Mouse (Mus musculus): ENCODE results near the gene 1700067K01Rik. TPM values are rescaled to one million over a fixed set of nuclear protein-coding genes. Genes with fewer than 3 reads are reported as not detected.

1700067K01Rik gene
- 0.26 and 0.89 TPM in 2 replicates for polyA plus RNA-seq (2015; fragmentation: Nextera tagmentation; extraction: Ambion mirVana)

DNA sequence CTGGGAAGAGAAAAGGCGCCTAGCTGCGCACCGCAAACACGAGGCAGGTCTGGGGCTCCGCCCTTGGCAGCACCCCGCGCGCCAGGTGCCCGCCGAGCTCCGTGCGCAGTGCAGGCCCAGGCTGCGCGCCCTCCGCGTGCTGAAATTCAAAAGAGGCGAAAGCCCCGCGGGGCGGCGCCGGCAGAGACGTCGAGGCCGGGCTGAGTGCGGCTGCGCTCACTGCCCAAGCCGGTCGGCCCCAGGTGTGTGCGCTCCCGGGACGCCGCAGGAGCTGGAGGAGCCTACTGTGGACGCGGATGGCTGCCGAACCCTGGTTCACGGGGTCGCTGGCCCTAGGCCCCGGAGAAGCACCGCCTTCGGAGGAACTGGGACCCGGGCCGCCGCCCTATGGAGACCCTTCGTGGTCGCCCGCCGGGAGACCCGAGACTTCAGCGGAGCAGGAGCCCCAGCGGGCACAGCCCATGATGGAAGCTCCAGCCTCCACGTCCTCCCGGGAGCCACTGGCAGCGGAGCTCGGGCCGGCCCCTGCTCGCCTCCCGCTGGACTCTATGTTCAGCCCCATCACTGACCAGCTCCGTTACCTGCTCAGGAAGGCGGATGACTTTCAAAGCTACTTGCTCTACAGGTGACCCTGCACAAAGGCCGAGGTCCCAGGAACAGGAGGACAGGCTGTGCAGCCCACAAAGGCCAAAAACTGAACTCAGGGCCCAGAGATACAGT lies at the start of gene 1700067K01Rik:
1700067K01Rik (plus strand) TSS at position 222 of the 720 bp plus-strand sequence.
- Histone ChIP-seq H3K4me2 (replicated peaks) (peak within 1 kb of the TSS; percentile 37), H3K36me3 (peaks cover 19% of the 10 kb centered on the region), H3K27ac (no peak within 1 kb of the TSS), H3K9me3 (no peaks in the 10 kb centered on the region), H3K4me1 (replicated peaks) (peaks cover 41% of the 10 kb centered on the region), H3K9ac (replicated peaks) (peak within 1 kb of the TSS; percentile 52; the same call in 1 of the 2 replicates), H3K4me3 (replicated peaks) (peak within 1 kb of the TSS; percentile 12; the same call in 1 of the 2 replicates), H3K27me3 (peaks cover 43% of the 10 kb centered on the region)
- WGBS: 19% methylated on average over 58 of the region's 61 CpGs
- ATAC-seq: no peak

- H3K4me3 ChIP-seq (replicated peaks): peak overlapping the region; percentile 61
- peak overlapping the region; percentile 61 for H3K9ac ChIP-seq (replicated peaks)
- 1% methylated on average over 14 of the region's 14 CpGs for WGBS
- ATAC-seq: no peak
- H3K27me3 ChIP-seq: no peaks in the 10 kb centered on the region
- H3K9me3 ChIP-seq: no peaks in the 10 kb centered on the region
- H3K27ac ChIP-seq: peak overlapping the region; percentile 64; the same call in 1 of the 2 replicates
- H3K4me1 ChIP-seq (replicated peaks): peaks cover 18% of the 10 kb centered on the region
- no peaks in the 10 kb centered on the region for H3K36me3 ChIP-seq
- peak overlapping the region; percentile 93 for H3K4me2 ChIP-seq (replicated peaks)
These were observed 46.6 kb upstream of the 1700067K01Rik start for GRCm38 (mm10) chr8:83954749-83955105.

- no peaks in the 10 kb centered on the region for H3K9me3 ChIP-seq
- peak; percentile 100 for ATAC-seq
- WGBS: under 1% methylated on average over 75 of the region's 75 CpGs
- peaks cover 18% of the 10 kb centered on the region for H3K4me1 ChIP-seq (replicated peaks)
- peak within 1 kb of the TSS; percentile 64; the same call in 1 of the 2 replicates for H3K27ac ChIP-seq
- H3K27me3 ChIP-seq: no peaks in the 10 kb centered on the region
- no peaks in the 10 kb centered on the region for H3K36me3 ChIP-seq
- peak within 1 kb of the TSS; percentile 61 for H3K4me3 ChIP-seq (replicated peaks)
- H3K4me2 ChIP-seq (replicated peaks): peak within 1 kb of the TSS; percentile 93
- peak within 1 kb of the TSS; percentile 61 for H3K9ac ChIP-seq (replicated peaks)
These were observed 46.0 kb upstream of the 1700067K01Rik start, which contains the start of the genes Gm10644 and Asf1b for GRCm38 (mm10) chr8:83955106-83955957. TSS of gene Gm10644 (minus strand) at chr8:83955205. TSS of gene Asf1b (plus strand) at chr8:83955507.

GRCm38 (mm10) chr8:83955958-83956218 lies 45.4 kb upstream of the 1700067K01Rik start:
- ATAC-seq: no peak

DNA sequence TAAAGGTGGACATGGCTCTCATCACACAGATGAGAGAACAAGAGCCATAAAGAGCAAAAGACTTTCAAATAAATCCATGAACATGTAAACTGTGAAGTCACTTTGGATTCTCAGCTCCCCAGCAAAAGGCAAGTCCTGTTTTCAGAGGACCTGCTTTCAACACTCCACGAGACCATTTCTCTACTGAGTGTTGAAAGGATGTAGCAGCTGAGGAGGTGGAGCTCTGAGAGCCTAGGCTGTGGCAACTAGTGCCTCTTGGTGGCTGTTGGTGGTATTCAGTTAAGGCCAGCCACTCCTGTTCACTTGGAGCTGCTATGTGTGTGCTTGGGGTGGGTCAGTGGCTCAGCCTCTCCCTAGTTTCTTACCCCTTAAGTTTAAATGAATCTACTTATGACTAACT lies 44.5 kb upstream of the 1700067K01Rik start:
- 10% methylated on average over 1 of the region's 1 CpGs for WGBS
- ATAC-seq: no peak
- Histone ChIP-seq H3K36me3 (no peaks in the 10 kb centered on the region), H3K4me3 (replicated peaks) (peak overlapping the region; percentile 61), H3K4me2 (replicated peaks) (peak overlapping the region; percentile 93), H3K9me3 (no peaks in the 10 kb centered on the region), H3K27ac (no peak overlapping the region), H3K27me3 (no peaks in the 10 kb centered on the region), H3K4me1 (replicated peaks) (peaks cover 18% of the 10 kb centered on the region), H3K9ac (replicated peaks) (no peak overlapping the region)

More at GRCm38 (mm10) chr8:83955958-83956218, 45.4 kb upstream of the 1700067K01Rik start:
- H3K9me3 ChIP-seq: no peaks in the 10 kb centered on the region
- peak overlapping the region; percentile 93 for H3K4me2 ChIP-seq (replicated peaks)
- H3K36me3 ChIP-seq: no peaks in the 10 kb centered on the region
- H3K9ac ChIP-seq (replicated peaks): peak overlapping the region; percentile 59
- WGBS: under 1% methylated on average over 15 of the region's 15 CpGs
- H3K27ac ChIP-seq: no peak overlapping the region
- peaks cover 18% of the 10 kb centered on the region for H3K4me1 ChIP-seq (replicated peaks)
- H3K4me3 ChIP-seq (replicated peaks): peak overlapping the region; percentile 61
- H3K27me3 ChIP-seq: no peaks in the 10 kb centered on the region

GRCm38 (mm10) chr8:83964015-83964765 lies 37.1 kb upstream of the 1700067K01Rik start:
- H3K4me2 ChIP-seq (replicated peaks): no peak overlapping the region
- 90% methylated on average over 5 of the region's 5 CpGs for WGBS
- no peak overlapping the region for H3K4me3 ChIP-seq (replicated peaks)
- H3K27ac ChIP-seq: no peak overlapping the region
- H3K27me3 ChIP-seq: no peaks in the 10 kb centered on the region
- peaks cover 15% of the 10 kb centered on the region for H3K36me3 ChIP-seq
- no peaks in the 10 kb centered on the region for H3K4me1 ChIP-seq (replicated peaks)
- H3K9me3 ChIP-seq: no peaks in the 10 kb centered on the region
- H3K9ac ChIP-seq (replicated peaks): no peak overlapping the region
- ATAC-seq: no peak

GRCm38 (mm10) chr8:83967701-83968100 lies 33.6 kb upstream of the 1700067K01Rik start:
- no peak overlapping the region for H3K9ac ChIP-seq (replicated peaks)
- H3K4me3 ChIP-seq (replicated peaks): no peak overlapping the region
- WGBS: 96% methylated on average over 7 of the region's 7 CpGs
- H3K27me3 ChIP-seq: no peaks in the 10 kb centered on the region
- H3K4me1 ChIP-seq (replicated peaks): peaks cover 6% of the 10 kb centered on the region
- no peak overlapping the region for H3K27ac ChIP-seq
- no peak for ATAC-seq
- H3K4me2 ChIP-seq (replicated peaks): no peak overlapping the region
- no peaks in the 10 kb centered on the region for H3K9me3 ChIP-seq
- peaks cover 18% of the 10 kb centered on the region for H3K36me3 ChIP-seq

GRCm38 (mm10) chr8:83971121-83971520 lies 30.2 kb upstream of the 1700067K01Rik start:
- no peak overlapping the region for H3K9ac ChIP-seq (replicated peaks)
- H3K27me3 ChIP-seq: no peaks in the 10 kb centered on the region
- H3K9me3 ChIP-seq: no peaks in the 10 kb centered on the region
- H3K27ac ChIP-seq: no peak overlapping the region
- 91% methylated on average over 4 of the region's 4 CpGs for WGBS
- no peak for ATAC-seq
- H3K36me3 ChIP-seq: peaks cover 18% of the 10 kb centered on the region
- H3K4me1 ChIP-seq (replicated peaks): peaks cover 22% of the 10 kb centered on the region
- H3K4me2 ChIP-seq (replicated peaks): no peak overlapping the region
- no peak overlapping the region for H3K4me3 ChIP-seq (replicated peaks)

- no peak for ATAC-seq
- 76% methylated on average over 6 of the region's 6 CpGs for WGBS
- no peaks in the 10 kb centered on the region for H3K27me3 ChIP-seq
- H3K4me1 ChIP-seq (replicated peaks): peaks cover 26% of the 10 kb centered on the region
- H3K36me3 ChIP-seq: peaks cover 18% of the 10 kb centered on the region
- H3K9ac ChIP-seq (replicated peaks): peak overlapping the region; percentile 84
- H3K27ac ChIP-seq: peak overlapping the region; percentile 91; the same call in 1 of the 2 replicates
- peak overlapping the region; percentile 85 for H3K4me2 ChIP-seq (replicated peaks)
- peak overlapping the region; percentile 91 for H3K4me3 ChIP-seq (replicated peaks)
- H3K9me3 ChIP-seq: no peaks in the 10 kb centered on the region
These were observed 29.6 kb upstream of the 1700067K01Rik start for GRCm38 (mm10) chr8:83971661-83972060.

DNA sequence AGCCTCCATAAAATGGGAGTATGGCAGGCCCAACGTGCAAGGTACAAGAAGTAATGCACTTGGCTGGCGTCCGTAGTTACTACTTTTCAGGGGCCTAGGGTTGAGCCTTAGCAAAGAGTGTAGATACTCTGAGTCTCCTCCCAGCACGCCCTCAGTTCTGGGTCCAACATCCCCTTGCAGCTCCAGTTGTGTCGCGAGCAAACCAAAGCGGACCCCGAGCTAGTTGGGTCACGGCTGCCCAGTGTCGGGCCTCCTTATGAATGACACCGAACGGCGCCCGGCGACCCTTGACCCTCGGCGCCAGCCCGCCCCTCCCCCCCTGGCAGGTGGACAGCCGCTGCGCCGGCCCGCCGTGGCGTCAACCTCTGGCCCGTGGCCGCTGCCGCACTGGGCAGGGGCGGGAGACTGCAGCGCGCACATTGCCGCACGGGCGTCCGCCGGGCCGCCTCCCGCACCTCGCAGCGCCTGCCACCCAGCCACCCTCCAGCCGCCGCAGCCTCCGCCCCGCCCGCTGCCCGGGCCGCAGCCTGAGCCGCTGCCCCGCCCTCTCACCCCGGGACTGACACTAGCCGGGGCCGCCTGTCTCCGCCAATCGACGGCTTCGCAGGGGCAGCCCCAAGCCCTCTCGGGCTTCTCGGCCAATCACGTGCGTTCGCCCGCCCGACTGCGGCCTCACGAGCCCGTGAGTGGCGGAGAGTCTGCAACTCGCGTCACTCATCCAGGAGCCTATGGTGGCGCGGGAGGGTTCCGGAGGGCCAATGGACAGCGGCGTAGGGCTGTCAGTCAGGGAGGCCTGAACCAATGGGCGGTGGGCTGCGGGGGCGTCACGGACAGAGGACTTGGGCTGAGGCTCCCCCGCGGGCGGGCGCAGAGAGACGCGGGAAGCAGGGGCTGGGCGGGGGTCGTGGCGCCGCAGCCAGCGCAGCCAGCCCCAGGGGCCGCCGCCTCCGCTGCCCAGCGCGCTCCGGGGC lies 28.9 kb upstream of the 1700067K01Rik start, which contains the start of gene Prkaca:
Prkaca (plus strand) TSS at position 844 of the 971 bp plus-strand sequence.
- under 1% methylated on average over 81 of the region's 94 CpGs for WGBS

More for the DNA sequence above, 28.9 kb upstream of the 1700067K01Rik start, which contains the start of gene Prkaca:
- no peaks in the 10 kb centered on the region for H3K27me3 ChIP-seq
- peak; percentile 100 for ATAC-seq
- H3K4me2 ChIP-seq (replicated peaks): peak within 1 kb of the TSS; percentile 88
- peaks cover 18% of the 10 kb centered on the region for H3K36me3 ChIP-seq
- no peaks in the 10 kb centered on the region for H3K9me3 ChIP-seq
- H3K9ac ChIP-seq (replicated peaks): peak within 1 kb of the TSS; percentile 93
- peak within 1 kb of the TSS; percentile 91 for H3K4me3 ChIP-seq (replicated peaks)
- H3K4me1 ChIP-seq (replicated peaks): peaks cover 34% of the 10 kb centered on the region
- peak within 1 kb of the TSS; percentile 91 for H3K27ac ChIP-seq

Measured in midbrain, embryonic 13.5 days (tissue).